Mouse (Mus musculus) cerebellum, adult 2 months (tissue): Measurements from ENCODE around the gene Kbtbd6. TPM values are rescaled to one million over a fixed set of nuclear protein-coding genes. Genes with fewer than 3 reads are reported as not detected.

ENCODE experiments used
- DNase-seq, 2 experiments: peaks; one replicate each; pipeline ENCODE4 v3.0.0; 2021
- H3K27ac ChIP-seq: fragments of 200-500 bp; 2 replicates; pipeline ENCODE4 v1.5.1; 2012; ENCODE audit warnings: low read length, control low read depth, inconsistent platforms; ENCODE audit not compliant: insufficient read depth
- H3K27me3 ChIP-seq: fragments of 200-500 bp; 2 replicates; pipeline ENCODE4 v1.6.1; 2012; ENCODE audit warnings: inconsistent platforms, mild to moderate bottlenecking, low read length, moderate library complexity; ENCODE audit not compliant: control insufficient read depth, insufficient read depth
- H3K4me1 ChIP-seq: fragments of 200-500 bp; 2 replicates; pipeline ENCODE4 v1.6.1; 2011; ENCODE audit warnings: low read length; ENCODE audit not compliant: control insufficient read depth, insufficient read depth
- H3K4me3 ChIP-seq: fragments of 200-500 bp; replicated peaks from 2 replicates; pipeline ENCODE3; 2011; ENCODE audit warnings: mild to moderate bottlenecking, low read depth, low read length, control low read depth; ENCODE audit not compliant: insufficient read depth
- CTCF ChIP-seq: fragments of 200-500 bp; IDR thresholded peaks from 2 replicates; pipeline ENCODE4 v1.5.1; 2011; ENCODE audit warnings: low read depth, mild to moderate bottlenecking, control low read depth, low read length, moderate library complexity, borderline replicate concordance; ENCODE audit not compliant: insufficient read depth
- POLR2A ChIP-seq: fragments of 200-500 bp; IDR thresholded peaks from 2 replicates; pipeline ENCODE4 v1.6.1; 2011; ENCODE audit warnings: low read length, control low read depth, borderline replicate concordance; ENCODE audit not compliant: insufficient read depth
- WGBS: fragments of 180-500 bp; shearing (Covaris S2); methylation state at CpG from one replicate; pipeline ENCODE4 v1.1.7; 2018; 5-methylcytosine and 5-hydroxymethylcytosine counted together
- polyA plus RNA-seq: library from polyadenylated mRNA; depleted of rRNA; stranded (reverse); fragments of >200 nt; gene quantifications from 2 replicates; pipeline ENCODE4 v1.2.3, GENCODE M21; 2012; rRNA removed

Kbtbd6 gene
- polyA plus RNA-seq, 1 experiment: 0.84 TPM

GRCm38 (mm10) chr14:79503371-79504075, 51.9 kb downstream of the Kbtbd6 start:
- no peak overlapping the region for H3K27ac ChIP-seq
- no peaks in the 10 kb centered on the region for H3K27me3 ChIP-seq
- TF ChIP-seq CTCF: no peak
- TF ChIP-seq POLR2A: no peak
- WGBS: 39% methylated on average over 5 of the region's 5 CpGs
- no peaks in the 10 kb centered on the region for H3K4me1 ChIP-seq
- DNase-seq: no peak
- no peak overlapping the region for H3K4me3 ChIP-seq

Other genes with a start within 250 kb of the Kbtbd6 start
- gene Zfp957, start 204.5 kb upstream of the Kbtbd6 start, polyA plus RNA-seq: not detected in 2 replicates
- gene Rgcc, start 150.2 kb upstream of the Kbtbd6 start, polyA plus RNA-seq: 41.5 and 45.1 TPM in 2 replicates
- gene Naa16, start 61.1 kb upstream of the Kbtbd6 start, polyA plus RNA-seq: 10.7 and 11.2 TPM in 2 replicates
- gene Mtrf1, start 54.1 kb upstream of the Kbtbd6 start, polyA plus RNA-seq: 6.6 and 6.9 TPM in 2 replicates
- 15.2 and 17.4 TPM in 2 replicates for gene Kbtbd7, start 25.3 kb upstream of the Kbtbd6 start, polyA plus RNA-seq
- 3.8 and 4.1 TPM in 2 replicates for gene Elf1, start 29.4 kb downstream of the Kbtbd6 start, polyA plus RNA-seq
- 27.8 and 28.4 TPM in 2 replicates for gene Wbp4, start 29.7 kb downstream of the Kbtbd6 start, polyA plus RNA-seq
- gene Sugt1, start 135.9 kb downstream of the Kbtbd6 start, polyA plus RNA-seq: 40.3 and 41.0 TPM in 2 replicates
- gene Cnmd, start 210.3 kb downstream of the Kbtbd6 start, polyA plus RNA-seq: 3.8 and 3.9 TPM in 2 replicates